Mouse (Mus musculus) MEL (cell line): ENCODE measurements around the gene Gdf1.

ENCODE experiments used
- BHLHE40 ChIP-seq: IDR thresholded peaks from 2 replicates; pipeline ENCODE4 v1.6.1; 2012; ENCODE audit warnings: low read depth, mild to moderate bottlenecking, inconsistent platforms, low read length, improper control_type of control experiment, borderline replicate concordance
- CHD2 ChIP-seq: IDR thresholded peaks from 2 replicates; pipeline ENCODE4 v1.6.1; 2011; ENCODE audit warnings: low read length, improper control_type of control experiment
- CTCF ChIP-seq, 3 experiments: IDR thresholded peaks in 2 of 3; conservative IDR thresholded peaks in 1 of 3; 2 replicates each; pipeline ENCODE4 v1.5.1; 2011 to 2012; ENCODE audit warnings: low read length in 3 of 3, low read depth in 2 of 3, mild to moderate bottlenecking in 2 of 3, improper control_type of control experiment in 1 of 3, inconsistent platforms in 1 of 3, mixed read lengths in 1 of 3, moderate library complexity in 1 of 3; ENCODE audit not compliant: control insufficient read depth in 1 of 3, insufficient read depth in 1 of 3, poor library complexity in 1 of 3, severe bottlenecking in 1 of 3
- E2F4 ChIP-seq: IDR thresholded peaks from 2 replicates; pipeline ENCODE4 v1.6.1; 2011; ENCODE audit warnings: low read depth, low read length, improper control_type of control experiment, borderline replicate concordance
- EP300 ChIP-seq, 2 experiments: IDR thresholded peaks; 2 replicates each; pipeline ENCODE4 v1.6.1; 2011; ENCODE audit warnings: improper control_type of control experiment in 2 of 2, low read length in 2 of 2, low read depth in 1 of 2, mild to moderate bottlenecking in 1 of 2
- GATA1 ChIP-seq: IDR thresholded peaks from 2 replicates; pipeline ENCODE4 v1.6.1; 2011; ENCODE audit warnings: low read depth, low read length, improper control_type of control experiment
- HCFC1 ChIP-seq: IDR thresholded peaks from 2 replicates; pipeline ENCODE4 v1.6.1; 2012; ENCODE audit warnings: low read depth, mild to moderate bottlenecking, inconsistent platforms, low read length, improper control_type of control experiment, moderate library complexity
- MEF2A ChIP-seq: IDR thresholded peaks from 2 replicates; pipeline ENCODE4 v1.6.1; 2014; ENCODE audit warnings: low read depth, mild to moderate bottlenecking, inconsistent platforms, low read length, improper control_type of control experiment; ENCODE audit not compliant: poor library complexity, insufficient replicate concordance, severe bottlenecking; ENCODE audit errors: extremely low read depth
- MXI1 ChIP-seq: IDR thresholded peaks from 2 replicates; pipeline ENCODE4 v1.6.1; 2011; ENCODE audit warnings: mild to moderate bottlenecking, low read depth, low read length, improper control_type of control experiment
- POLR2A ChIP-seq, 2 experiments: IDR thresholded peaks; 2 replicates each; pipeline ENCODE4 v1.6.1; 2011 to 2012; ENCODE audit warnings: low read length in 2 of 2, mild to moderate bottlenecking in 2 of 2, control low read depth in 1 of 2, improper control_type of control experiment in 1 of 2, low read depth in 1 of 2, moderate library complexity in 1 of 2; ENCODE audit not compliant: control insufficient read depth in 1 of 2, insufficient read depth in 1 of 2, poor library complexity in 1 of 2
- POLR2AphosphoS5 ChIP-seq: IDR thresholded peaks from 2 replicates; pipeline ENCODE4 v1.6.1; 2012; ENCODE audit warnings: low read depth, borderline replicate concordance, mild to moderate bottlenecking, inconsistent platforms, low read length, moderate library complexity, mixed read lengths
- TCF12 ChIP-seq: IDR thresholded peaks from 2 replicates; pipeline ENCODE4 v1.6.1; 2014; ENCODE audit warnings: low read depth, mild to moderate bottlenecking, inconsistent platforms, low read length, improper control_type of control experiment, moderate library complexity
- ZNF384 ChIP-seq: IDR thresholded peaks from 2 replicates; pipeline ENCODE4 v1.6.1; 2012; ENCODE audit warnings: low read depth, mild to moderate bottlenecking, inconsistent platforms, low read length, improper control_type of control experiment

DNA sequence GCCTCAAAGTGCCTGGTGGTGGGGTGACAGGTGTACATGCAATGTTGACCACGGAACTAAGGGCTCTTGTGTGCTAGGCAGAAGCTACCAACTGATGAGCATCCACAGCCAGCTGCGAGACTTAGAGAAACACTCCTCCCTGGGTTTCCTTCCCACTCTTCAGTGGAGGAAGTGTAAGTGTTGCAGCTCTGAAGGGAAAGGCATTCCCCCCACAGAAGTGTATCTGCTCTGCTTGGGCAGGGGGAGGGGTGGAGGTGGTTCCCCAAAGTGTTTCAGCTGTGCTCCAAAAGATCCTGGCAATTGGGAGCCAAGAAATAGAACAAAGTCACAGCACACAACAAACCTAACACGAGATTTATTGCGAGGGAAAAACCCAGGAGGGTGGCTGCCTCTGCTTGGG lies 24.4 kb downstream of the Gdf1 start:
- TF ChIP-seq EP300 (IDR thresholded peaks at IDR 0.05; ENCODE audit: low read depth in 1 of 2, low read length in 2 of 2) (no peak), POLR2A (IDR thresholded peaks at IDR 0.05; ENCODE audit: control insufficient read depth in 1 of 2, insufficient read depth in 1 of 2, low read depth in 1 of 2, low read length in 2 of 2, poor library complexity in 1 of 2) (no peak), BHLHE40 (no peak), GATA1 (no peak), CTCF (IDR thresholded peaks at IDR 0.05 in 2 of 3, conservative IDR thresholded peaks at IDR 0.05 in 1 of 3; ENCODE audit: control insufficient read depth in 1 of 3, insufficient read depth in 1 of 3, low read depth in 2 of 3, low read length in 3 of 3, poor library complexity in 1 of 3, severe bottlenecking in 1 of 3) (no peak), MEF2A (no peak), POLR2AphosphoS5 (no peak), ZNF384 (no peak), E2F4 (no peak), MXI1 (no peak), TCF12 (no peak), CHD2 (no peak), HCFC1 (no peak)
